Mouse (Mus musculus) mammary gland, adult 2 months (tissue): ENCODE measurements around the gene Vstm4. TPM values are rescaled to one million over a fixed set of nuclear protein-coding genes. Genes with fewer than 3 reads are reported as not detected.

Experiments used
- polyA plus RNA-seq: library from polyadenylated mRNA; depleted of rRNA; stranded (reverse); fragments of >200 nt; gene quantifications from 2 replicates; pipeline ENCODE4 v1.2.3, GENCODE M21; 2012; ENCODE audit warnings: low replicate concordance; rRNA removed

The Vstm4 gene
- 2.9 and 3.8 TPM in 2 replicates for polyA plus RNA-seq

GRCm38 (mm10) chr14:32856681-32857328 lies at the start of gene Vstm4:
Gene Vstm4, plus strand, starts transcription at chr14:32856756.

GRCm38 (mm10) chr14:32833847-32834246 lies 22.7 kb upstream of the Vstm4 start, which contains the start of gene Fam170b:
Gene Fam170b, plus strand, starts transcription at chr14:32833962.

Other genes with a start within 250 kb of the Vstm4 start
- gene 3425401B19Rik, start 171.5 kb upstream of the Vstm4 start, polyA plus RNA-seq, result 0.05 and 11.7 TPM in 2 replicates
- 2.2 and 2.9 TPM in 2 replicates for gene Tmem273, start 70.8 kb upstream of the Vstm4 start, polyA plus RNA-seq
- gene Fam170b, start 22.8 kb upstream of the Vstm4 start, polyA plus RNA-seq, result not detected in 2 replicates
- 0.27 and 0.40 TPM in 2 replicates for gene Lrrc18, start 134.6 kb downstream of the Vstm4 start, polyA plus RNA-seq